Mouse (Mus musculus) midbrain, embryonic 13.5 days (tissue): Measurements from ENCODE around the gene Fam210b. TPM values are rescaled to one million over a fixed set of nuclear protein-coding genes. Genes with fewer than 3 reads are reported as not detected.

Experiments used
- ATAC-seq: fragments of 200-750 bp; cut with Nextera tagmentation; 2 replicates; pipeline ENCODE4 v1.8.0; 2017; ENCODE audit warnings: mild to moderate bottlenecking, moderate TSS enrichment, moderate library complexity
- H3K27ac ChIP-seq: fragments of 300-500 bp; sonication (generic); 2 replicates; pipeline ENCODE4 v1.5.1; 2015; ENCODE audit warnings: inconsistent platforms, mild to moderate bottlenecking, moderate library complexity
- H3K27me3 ChIP-seq: fragments of 300-500 bp; sonication (generic); 2 replicates; pipeline ENCODE4 v1.6.1; 2015; ENCODE audit warnings: mild to moderate bottlenecking, inconsistent platforms
- H3K36me3 ChIP-seq: fragments of 300-500 bp; sonication (generic); 2 replicates; pipeline ENCODE4 v1.6.1; 2015; ENCODE audit warnings: mild to moderate bottlenecking, inconsistent platforms
- H3K4me1 ChIP-seq: fragments of 300-500 bp; sonication (generic); replicated peaks from 2 replicates; pipeline ENCODE4 v1.6.1; 2015; ENCODE audit warnings: inconsistent platforms
- H3K4me2 ChIP-seq: fragments of 300-500 bp; sonication (generic); replicated peaks from 2 replicates; pipeline ENCODE4 v1.6.1; 2015; ENCODE audit warnings: moderate library complexity, mild to moderate bottlenecking, inconsistent platforms
- H3K4me3 ChIP-seq: fragments of 300-500 bp; sonication (generic); replicated peaks from 2 replicates; pipeline ENCODE4 v1.5.1; 2015; ENCODE audit warnings: mild to moderate bottlenecking, inconsistent platforms
- H3K9ac ChIP-seq: fragments of 300-500 bp; sonication (generic); replicated peaks from 2 replicates; pipeline ENCODE4 v1.6.1; 2015; ENCODE audit warnings: mild to moderate bottlenecking, inconsistent platforms
- H3K9me3 ChIP-seq: fragments of 300-500 bp; sonication (generic); 2 replicates; pipeline ENCODE4 v1.6.1; 2016; ENCODE audit warnings: mild to moderate bottlenecking, inconsistent platforms
- WGBS: fragments of 180-500 bp; shearing (Covaris S2); methylation state at CpG from one replicate; pipeline ENCODE4 v1.1.7; 2015; 5-methylcytosine and 5-hydroxymethylcytosine counted together
- polyA plus RNA-seq: library from polyadenylated mRNA; unstranded; fragments of >200 nt; fragmentation: Nextera tagmentation; extraction: Ambion mirVana; gene quantifications from 2 replicates; pipeline ENCODE4 v1.2.1, GENCODE M21; 2015

Fam210b gene
- polyA plus RNA-seq, 1 experiment from 2014 or later: 30.2 TPM

- H3K4me1 ChIP-seq: peaks cover 10% of the 10 kb centered on the region
- no peak overlapping the region for H3K4me3 ChIP-seq
- peaks cover 45% of the 10 kb centered on the region for H3K36me3 ChIP-seq
- no peaks in the 10 kb centered on the region for H3K27me3 ChIP-seq
- peak overlapping the region; percentile 51; the same call in 1 of the 2 replicates for H3K27ac ChIP-seq
- H3K9ac ChIP-seq: no peak overlapping the region
- 65% methylated on average over 9 of the region's 9 CpGs for WGBS
- ATAC-seq: peak; percentile 28; the same call in 1 of the 2 replicates
- H3K4me2 ChIP-seq: no peak overlapping the region
- H3K9me3 ChIP-seq: no peaks in the 10 kb centered on the region
Observed at GRCm38 (mm10) chr2:172354761-172355160, 9.4 kb downstream of the Fam210b start.

DNA sequence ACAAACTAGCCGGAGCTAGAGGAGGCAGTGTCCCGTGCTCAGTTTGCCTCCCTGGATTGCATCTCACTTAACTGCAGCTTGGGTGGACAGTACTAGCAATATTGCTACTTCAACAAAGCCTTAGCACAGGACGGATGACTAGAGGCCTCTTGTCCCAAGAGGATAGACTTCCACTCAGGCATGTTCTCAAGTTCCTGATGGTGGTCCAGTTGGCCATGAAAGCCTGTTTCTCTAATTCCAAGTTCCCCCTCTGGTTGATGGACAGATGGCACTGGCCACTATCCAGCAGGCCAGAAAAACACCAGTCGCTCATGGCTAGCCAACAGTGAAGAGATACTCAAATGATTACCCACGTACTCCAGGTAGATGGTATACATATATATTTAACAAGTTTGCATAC is 10.5 kb downstream of the Fam210b start:
- Histone ChIP-seq H3K9me3 (no peaks in the 10 kb centered on the region), H3K4me1 (peaks cover 10% of the 10 kb centered on the region), H3K36me3 (peaks cover 49% of the 10 kb centered on the region), H3K27me3 (no peaks in the 10 kb centered on the region), H3K27ac (0 out of 2 replicates have a peak overlapping the region, but pooled peaks have one; percentile 51), H3K4me2 (no peak overlapping the region), H3K9ac (no peak overlapping the region), H3K4me3 (no peak overlapping the region)
- ATAC-seq: no peak
- 79% methylated on average over 5 of the region's 5 CpGs for WGBS

DNA sequence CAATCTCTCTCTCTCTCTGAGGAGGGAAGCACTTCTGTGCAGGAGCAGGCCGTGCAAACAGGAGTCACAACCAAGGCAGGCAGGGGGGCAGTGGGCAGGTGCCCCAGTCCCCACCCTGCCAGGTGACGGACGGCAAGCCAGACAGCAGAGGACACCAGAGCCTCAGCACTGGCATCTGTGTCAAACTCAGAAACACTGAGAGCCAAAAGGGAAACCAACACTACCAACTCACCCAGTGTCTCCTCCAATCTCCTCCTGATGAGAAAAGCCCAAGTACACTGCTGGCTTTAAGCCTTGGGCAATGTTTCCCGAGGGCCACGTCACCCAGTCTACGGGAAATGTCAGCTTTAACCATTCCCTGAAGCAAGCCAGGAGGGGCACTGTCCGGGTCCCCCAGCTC is 17.8 kb downstream of the Fam210b start:
- Histone ChIP-seq H3K27ac (no peak overlapping the region), H3K36me3 (peaks cover 69% of the 10 kb centered on the region), H3K4me3 (no peak overlapping the region), H3K4me1 (peaks cover 9% of the 10 kb centered on the region), H3K9me3 (no peaks in the 10 kb centered on the region), H3K9ac (no peak overlapping the region), H3K27me3 (no peaks in the 10 kb centered on the region), H3K4me2 (no peak overlapping the region)
- 88% methylated on average over 7 of the region's 7 CpGs for WGBS
- no peak for ATAC-seq

DNA sequence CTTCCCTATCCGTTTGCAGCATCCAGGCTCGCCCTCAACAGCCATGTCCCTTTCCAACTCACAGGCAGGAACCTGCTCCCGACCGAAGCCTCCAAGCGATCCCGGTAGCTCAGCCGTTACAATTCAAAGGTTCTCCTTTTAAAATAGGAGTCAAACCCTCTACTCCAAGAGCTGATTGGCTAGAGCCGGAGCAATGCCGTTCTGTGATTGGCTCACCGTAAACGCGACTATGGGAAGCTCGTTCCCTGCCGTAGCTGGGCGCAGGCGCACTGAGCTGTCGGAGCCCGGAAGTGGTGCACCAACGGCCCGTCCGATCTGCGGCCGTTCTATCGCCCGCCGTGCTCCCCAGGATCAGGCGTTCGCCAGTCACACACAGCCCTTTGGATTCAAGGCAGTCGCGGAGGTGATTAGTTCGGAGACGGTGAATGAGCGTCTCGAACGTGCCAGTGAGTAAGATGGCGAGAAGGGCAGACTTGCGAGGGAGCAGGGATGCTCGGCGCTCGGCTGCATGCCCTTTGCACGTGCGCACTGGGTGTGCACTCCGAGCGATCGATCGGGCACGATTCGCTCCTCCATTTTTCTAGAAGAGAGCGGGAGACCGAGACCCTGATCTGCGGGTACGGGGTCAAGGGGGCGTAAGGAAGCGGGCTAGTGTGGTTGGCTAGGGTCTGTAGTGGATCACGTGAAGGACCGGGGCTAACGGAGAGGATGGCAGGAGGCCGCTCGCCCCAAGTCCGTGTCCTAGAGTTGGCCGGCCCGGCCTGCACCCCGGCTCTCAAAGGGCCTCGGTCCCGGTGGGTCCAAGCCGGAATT is 25.3 kb downstream of the Fam210b start, which contains the start of the genes Aurka and Cstf1:
TSS of gene Aurka (minus strand) at position 125 of the 813 bp plus-strand sequence.
TSS of gene Cstf1 (plus strand) at position 271 of the 813 bp plus-strand sequence.
- Histone ChIP-seq H3K27ac (peak within 1 kb of the TSS; percentile 74), H3K4me3 (peak within 1 kb of the TSS; percentile 97), H3K4me2 (peak within 1 kb of the TSS; percentile 80), H3K27me3 (no peaks in the 10 kb centered on the region), H3K4me1 (peaks cover 30% of the 10 kb centered on the region), H3K36me3 (peaks cover 40% of the 10 kb centered on the region), H3K9me3 (no peaks in the 10 kb centered on the region), H3K9ac (peak within 1 kb of the TSS; percentile 92)
- WGBS: under 1% methylated on average over 66 of the region's 66 CpGs
- ATAC-seq: peak; percentile 98

GRCm38 (mm10) chr2:172371258-172371657 is 25.9 kb downstream of the Fam210b start:
- Histone ChIP-seq H3K9ac (peak overlapping the region; percentile 92), H3K4me2 (peak overlapping the region; percentile 80), H3K9me3 (no peaks in the 10 kb centered on the region), H3K27ac (0 out of 2 replicates have a peak overlapping the region, but pooled peaks have one; percentile 30), H3K27me3 (no peaks in the 10 kb centered on the region), H3K36me3 (peaks cover 44% of the 10 kb centered on the region), H3K4me3 (peak overlapping the region; percentile 97), H3K4me1 (peaks cover 30% of the 10 kb centered on the region)
- WGBS: 0% methylated on average over 11 of the region's 11 CpGs
- 0 out of 2 replicates have a peak, but pooled peaks have one; percentile 3 for ATAC-seq

- Histone ChIP-seq H3K4me1 (peaks cover 7% of the 10 kb centered on the region), H3K27ac (no peak overlapping the region), H3K4me3 (no peak overlapping the region), H3K4me2 (no peak overlapping the region), H3K27me3 (no peaks in the 10 kb centered on the region), H3K36me3 (peaks cover 89% of the 10 kb centered on the region), H3K9me3 (no peaks in the 10 kb centered on the region), H3K9ac (no peak overlapping the region)
- ATAC-seq: no peak
- 92% methylated on average over 4 of the region's 4 CpGs for WGBS
Observed at GRCm38 (mm10) chr2:172376551-172376950, 31.2 kb downstream of the Fam210b start.

DNA sequence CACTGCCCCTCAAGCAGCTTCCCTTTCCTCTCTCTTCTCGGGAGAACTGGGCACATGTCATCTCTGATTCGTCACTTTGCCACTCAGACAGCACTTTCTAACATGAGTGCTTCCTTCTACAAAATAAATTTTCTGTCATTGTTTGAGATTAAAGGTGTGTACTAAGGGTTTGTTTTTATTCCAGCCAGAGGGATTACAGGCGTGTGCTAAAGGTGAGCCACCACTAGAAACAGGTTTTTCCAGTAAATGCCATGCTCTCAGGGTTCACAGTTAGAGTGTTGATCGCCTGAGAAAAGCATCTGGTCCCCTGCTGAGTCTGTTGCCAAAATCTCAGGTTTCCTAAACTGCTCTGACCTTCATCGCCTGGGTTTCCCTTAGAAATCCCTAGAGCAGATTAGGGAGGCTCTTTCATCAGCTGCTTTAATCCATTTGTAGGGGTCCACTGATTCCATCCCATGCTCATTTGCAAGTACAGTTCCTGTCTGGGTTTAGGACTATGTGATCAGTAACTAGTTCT is 31.7 kb downstream of the Fam210b start:
- Histone ChIP-seq H3K9ac (no peak overlapping the region), H3K9me3 (no peaks in the 10 kb centered on the region), H3K27me3 (no peaks in the 10 kb centered on the region), H3K27ac (no peak overlapping the region), H3K4me2 (no peak overlapping the region), H3K4me1 (peaks cover 2% of the 10 kb centered on the region), H3K36me3 (peaks cover 94% of the 10 kb centered on the region), H3K4me3 (no peak overlapping the region)
- ATAC-seq: no peak
- WGBS: 79% methylated on average over 5 of the region's 5 CpGs

- WGBS: 77% methylated on average over 7 of the region's 7 CpGs
- Histone ChIP-seq H3K4me3 (no peak overlapping the region), H3K27me3 (no peaks in the 10 kb centered on the region), H3K27ac (no peak overlapping the region), H3K4me2 (no peak overlapping the region), H3K4me1 (no peaks in the 10 kb centered on the region), H3K9me3 (no peaks in the 10 kb centered on the region), H3K36me3 (peaks cover 90% of the 10 kb centered on the region), H3K9ac (no peak overlapping the region)
- no peak for ATAC-seq
Observed at GRCm38 (mm10) chr2:172378332-172378731, 33.0 kb downstream of the Fam210b start.

GRCm38 (mm10) chr2:172380513-172380912 is 35.1 kb downstream of the Fam210b start:
- peaks cover 69% of the 10 kb centered on the region for H3K36me3 ChIP-seq
- WGBS: 97% methylated on average over 17 of the region's 17 CpGs

DNA sequence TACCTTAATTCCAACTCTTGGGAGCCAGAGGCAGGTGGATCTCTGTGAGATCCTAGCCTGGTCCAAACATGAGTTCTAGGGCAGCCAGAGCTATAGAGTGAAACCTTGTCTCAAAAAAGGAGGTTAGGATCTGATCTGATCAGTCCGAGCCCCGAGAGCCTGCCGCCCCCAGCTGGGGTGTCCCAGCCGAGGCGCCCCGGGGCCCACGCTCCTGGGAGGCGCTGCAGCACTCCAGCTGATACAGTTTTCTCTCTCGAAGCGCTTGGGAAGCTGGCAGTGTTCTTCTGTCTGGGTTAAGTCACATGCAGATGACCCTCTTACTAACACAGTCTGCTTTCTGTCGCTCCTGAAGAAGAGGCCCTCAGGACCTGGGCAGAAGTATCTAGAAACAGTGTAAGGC is 36.0 kb downstream of the Fam210b start:
- H3K36me3 ChIP-seq: peaks cover 60% of the 10 kb centered on the region
- 93% methylated on average over 11 of the region's 11 CpGs for WGBS
- no peaks in the 10 kb centered on the region for H3K4me1 ChIP-seq
- H3K27me3 ChIP-seq: no peaks in the 10 kb centered on the region
- no peaks in the 10 kb centered on the region for H3K9me3 ChIP-seq
- H3K27ac ChIP-seq: no peak overlapping the region
- H3K4me2 ChIP-seq: no peak overlapping the region
- no peak overlapping the region for H3K4me3 ChIP-seq
- H3K9ac ChIP-seq: no peak overlapping the region
- no peak for ATAC-seq

More at GRCm38 (mm10) chr2:172380513-172380912, 35.1 kb downstream of the Fam210b start:
- no peak overlapping the region for H3K4me3 ChIP-seq
- no peak overlapping the region for H3K27ac ChIP-seq
- no peaks in the 10 kb centered on the region for H3K27me3 ChIP-seq
- no peak overlapping the region for H3K4me2 ChIP-seq
- no peak overlapping the region for H3K9ac ChIP-seq
- ATAC-seq: no peak
- no peaks in the 10 kb centered on the region for H3K9me3 ChIP-seq
- H3K4me1 ChIP-seq: no peaks in the 10 kb centered on the region

GRCm38 (mm10) chr2:172381898-172382297 is 36.5 kb downstream of the Fam210b start:
- Histone ChIP-seq H3K36me3 (peaks cover 55% of the 10 kb centered on the region), H3K4me1 (no peaks in the 10 kb centered on the region), H3K27ac (no peak overlapping the region)

DNA sequence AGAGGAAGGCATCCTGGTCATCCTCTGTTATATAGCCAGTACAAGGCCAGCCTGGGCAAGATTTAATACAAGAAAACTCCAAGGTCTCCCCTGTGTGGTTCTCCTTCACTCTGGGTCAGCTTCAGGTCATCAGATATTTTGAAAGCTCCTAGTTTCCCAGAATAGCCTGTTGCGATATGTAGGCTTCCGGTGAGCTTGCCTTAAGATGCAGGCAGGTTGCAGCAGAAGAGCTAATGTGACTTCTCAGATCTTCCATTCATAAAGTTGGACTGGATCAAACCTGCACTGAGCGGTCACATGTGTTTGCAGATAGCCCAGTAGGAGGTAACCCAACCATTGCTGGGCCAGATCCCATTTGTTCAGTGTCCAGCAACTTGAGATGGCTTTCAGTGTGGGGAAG is 39.4 kb downstream of the Fam210b start:
- no peak overlapping the region for H3K4me2 ChIP-seq
- no peak for ATAC-seq
- WGBS: 97% methylated on average over 3 of the region's 3 CpGs
- H3K4me3 ChIP-seq: no peak overlapping the region
- no peaks in the 10 kb centered on the region for H3K27me3 ChIP-seq
- peaks cover 27% of the 10 kb centered on the region for H3K36me3 ChIP-seq
- no peaks in the 10 kb centered on the region for H3K9me3 ChIP-seq
- no peak overlapping the region for H3K27ac ChIP-seq
- no peak overlapping the region for H3K9ac ChIP-seq
- no peaks in the 10 kb centered on the region for H3K4me1 ChIP-seq

More at GRCm38 (mm10) chr2:172381898-172382297, 36.5 kb downstream of the Fam210b start:
- H3K4me2 ChIP-seq: no peak overlapping the region
- no peaks in the 10 kb centered on the region for H3K27me3 ChIP-seq
- H3K9me3 ChIP-seq: no peaks in the 10 kb centered on the region
- no peak for ATAC-seq
- no peak overlapping the region for H3K4me3 ChIP-seq
- WGBS: 91% methylated on average over 12 of the region's 12 CpGs
- H3K9ac ChIP-seq: no peak overlapping the region
